Mouse (Mus musculus): Measurements from ENCODE around the gene 1700001L19Rik.

- no peak for TF ChIP-seq CTCF (IDR thresholded peaks at IDR 0.05; ENCODE audit: low read depth)
- TF ChIP-seq EP300 (IDR thresholded peaks at IDR 0.05; ENCODE audit: low read depth), result no peak
Measured at GRCm38 (mm10) chr13:68583961-68584360, 13.3 kb upstream of the 1700001L19Rik start.
